Mouse (Mus musculus) MEL (cell line): ENCODE results near the gene Med25.

Source experiments
- CHD1 ChIP-seq: IDR thresholded peaks from 2 replicates; pipeline ENCODE4 v1.6.1; 2012; ENCODE audit warnings: low read depth, mild to moderate bottlenecking, inconsistent platforms, low read length, improper control_type of control experiment
- CHD2 ChIP-seq: IDR thresholded peaks from 2 replicates; pipeline ENCODE4 v1.6.1; 2011; ENCODE audit warnings: low read length, improper control_type of control experiment
- CTCF ChIP-seq, 3 experiments: IDR thresholded peaks in 2 of 3; conservative IDR thresholded peaks in 1 of 3; 2 replicates each; pipeline ENCODE4 v1.5.1; 2011 to 2012; ENCODE audit warnings: low read length in 3 of 3, low read depth in 2 of 3, mild to moderate bottlenecking in 2 of 3, improper control_type of control experiment in 1 of 3, inconsistent platforms in 1 of 3, mixed read lengths in 1 of 3, moderate library complexity in 1 of 3; ENCODE audit not compliant: control insufficient read depth in 1 of 3, insufficient read depth in 1 of 3, poor library complexity in 1 of 3, severe bottlenecking in 1 of 3
- EP300 ChIP-seq, 2 experiments: IDR thresholded peaks; 2 replicates each; pipeline ENCODE4 v1.6.1; 2011; ENCODE audit warnings: improper control_type of control experiment in 2 of 2, low read length in 2 of 2, low read depth in 1 of 2, mild to moderate bottlenecking in 1 of 2
- KAT2A ChIP-seq: conservative IDR thresholded peaks from 2 replicates; pipeline ENCODE4 v1.6.1; 2012; ENCODE audit warnings: low read depth, low read length, improper control_type of control experiment, inconsistent platforms
- NELFE ChIP-seq: IDR thresholded peaks from 2 replicates; pipeline ENCODE4 v1.6.1; 2011; ENCODE audit warnings: low read depth, low read length, improper control_type of control experiment
- POLR2A ChIP-seq, 2 experiments: IDR thresholded peaks; 2 replicates each; pipeline ENCODE4 v1.6.1; 2011 to 2012; ENCODE audit warnings: low read length in 2 of 2, mild to moderate bottlenecking in 2 of 2, control low read depth in 1 of 2, improper control_type of control experiment in 1 of 2, low read depth in 1 of 2, moderate library complexity in 1 of 2; ENCODE audit not compliant: control insufficient read depth in 1 of 2, insufficient read depth in 1 of 2, poor library complexity in 1 of 2
- SMC3 ChIP-seq: IDR thresholded peaks from 2 replicates; pipeline ENCODE4 v1.6.1; 2011; ENCODE audit warnings: low read depth, low read length, improper control_type of control experiment
- TAL1 ChIP-seq: IDR thresholded peaks from 2 replicates; pipeline ENCODE4 v1.6.1; 2012; ENCODE audit warnings: mild to moderate bottlenecking, inconsistent platforms, low read length, moderate library complexity, mixed read lengths
- USF1 ChIP-seq: IDR thresholded peaks from 2 replicates; pipeline ENCODE4 v1.6.1; 2014; ENCODE audit warnings: low read depth, mild to moderate bottlenecking, inconsistent platforms, low read length, improper control_type of control experiment, moderate library complexity

GRCm38 (mm10) chr7:44915314-44915713 is 22.8 kb upstream of the Med25 start:
- TF ChIP-seq CTCF (IDR thresholded peaks at IDR 0.05 in 2 of 3, conservative IDR thresholded peaks at IDR 0.05 in 1 of 3; ENCODE audit: control insufficient read depth in 1 of 3, insufficient read depth in 1 of 3, low read depth in 2 of 3, low read length in 3 of 3, poor library complexity in 1 of 3, severe bottlenecking in 1 of 3) (no peak), EP300 (IDR thresholded peaks at IDR 0.05; ENCODE audit: low read depth in 1 of 2, low read length in 2 of 2) (no peak), POLR2A (IDR thresholded peaks at IDR 0.05; ENCODE audit: control insufficient read depth in 1 of 2, insufficient read depth in 1 of 2, low read depth in 1 of 2, low read length in 2 of 2, poor library complexity in 1 of 2) (no peak), CHD2 (no peak), SMC3 (no peak), USF1 (no peak), CHD1 (no peak), KAT2A (no peak), TAL1 (no peak), NELFE (no peak)
